Mouse (Mus musculus) c-Kit-positive CD71-negative TER-119-negative erythroid progenitor cells, embryonic 14.5 days (primary cell): ENCODE results near the gene Olfr272.

Experiments
- DNase-seq: peaks from one replicate; pipeline ENCODE4 v3.0.0-alpha.2; 2013; ENCODE audit warnings: low read depth

Olfr272 gene

DNA sequence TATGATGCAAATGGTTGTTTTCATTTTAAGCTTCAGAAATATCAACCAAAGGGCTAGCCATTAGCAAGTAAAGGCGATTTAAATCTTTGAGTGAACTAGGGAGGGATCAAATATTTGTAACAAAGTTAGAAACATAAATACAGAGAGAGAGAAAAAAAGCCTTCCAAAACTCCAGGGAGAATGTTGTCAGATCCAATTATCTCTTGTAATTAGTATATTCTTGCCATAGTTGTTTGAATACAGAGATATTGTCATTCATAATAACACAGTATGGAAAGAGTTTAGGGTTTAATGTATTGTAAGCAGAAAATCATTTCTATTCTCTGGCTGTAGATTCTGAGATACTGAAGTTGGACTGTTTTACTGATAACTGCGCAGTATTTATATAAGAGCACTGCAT is at the start of gene Olfr272:
TSS of gene Olfr272 (minus strand) at position 101 of the 400 bp plus-strand sequence.
- DNase-seq: no peak

DNA sequence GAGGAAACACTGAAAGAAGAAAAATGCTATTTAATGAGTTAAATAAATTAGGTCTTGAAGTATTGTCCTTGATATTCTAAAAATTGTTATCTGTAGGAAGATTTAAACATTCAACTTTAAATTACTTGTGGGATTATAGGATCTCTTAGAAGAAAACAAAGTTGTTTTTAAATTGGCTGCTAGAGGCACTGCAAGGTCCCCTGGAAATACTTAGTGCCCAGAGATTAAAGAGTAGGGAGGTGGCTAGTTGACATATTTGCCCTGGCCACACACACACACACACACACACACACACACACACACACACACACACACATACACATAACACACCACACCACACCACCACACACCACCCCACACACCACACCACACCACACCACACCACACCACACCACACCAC is 45.3 kb upstream of the Olfr272 start, which contains the start of gene Olfr270:
TSS of gene Olfr270 (plus strand) at position 301 of the 400 bp plus-strand sequence.
- DNase-seq: no peak

DNA sequence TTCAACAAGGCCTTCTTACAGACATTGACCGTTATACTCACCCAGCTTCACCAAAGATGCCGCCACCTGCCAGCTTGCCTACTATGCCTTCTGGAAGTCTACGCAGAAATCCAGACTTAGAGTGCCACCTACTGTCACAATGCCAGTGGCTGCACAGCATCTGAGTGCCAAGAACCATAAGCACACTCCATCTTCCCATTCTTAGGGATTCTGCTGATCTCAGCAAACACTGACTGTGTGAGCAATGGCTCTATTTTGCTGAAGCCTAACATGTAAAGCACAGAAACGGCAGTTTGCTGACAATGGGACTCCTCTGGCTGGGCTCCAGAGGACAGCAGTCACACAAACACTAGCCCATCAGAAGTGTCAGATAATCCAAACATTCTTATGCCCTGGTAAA is 39.7 kb upstream of the Olfr272 start:
- DNase-seq: peak; percentile 14

DNA sequence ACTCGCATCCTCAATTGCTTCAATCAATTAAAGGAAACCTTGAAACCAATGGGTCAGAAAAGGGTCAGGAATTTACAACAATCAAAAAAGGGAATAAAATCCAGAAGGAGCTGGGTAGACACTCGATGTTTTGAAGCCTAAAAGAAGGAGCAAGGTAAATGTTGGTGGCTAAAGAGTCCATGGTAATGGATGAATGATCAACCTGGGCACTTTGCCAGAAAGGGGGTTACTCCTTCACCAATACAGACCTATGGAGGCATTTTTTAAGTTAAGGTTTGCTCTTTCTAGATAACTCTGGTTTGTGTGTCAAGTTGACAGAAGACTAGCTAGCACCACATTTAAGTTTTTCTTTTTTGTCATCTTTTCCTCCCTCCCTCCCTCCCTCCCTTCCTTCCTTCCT is 30.0 kb upstream of the Olfr272 start:
- DNase-seq: no peak

DNA sequence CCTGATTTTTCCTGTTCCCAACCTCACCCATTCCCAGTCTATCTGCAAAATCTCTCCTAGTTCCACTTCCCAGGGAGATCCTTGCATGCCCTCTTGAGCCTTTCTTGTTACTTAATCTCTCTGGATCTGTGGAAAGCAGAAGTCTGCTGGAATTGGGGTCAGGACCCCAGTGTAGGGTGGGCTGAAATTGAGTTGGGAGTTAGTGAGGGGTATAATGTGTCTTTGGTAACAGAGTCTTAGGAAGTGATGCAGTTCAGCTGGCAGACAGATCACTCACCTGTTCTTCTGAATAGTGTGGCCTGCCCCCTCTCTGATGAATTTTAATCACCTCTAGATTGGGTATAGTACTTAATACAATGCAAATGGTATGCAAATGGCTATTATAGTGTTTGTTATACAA is 27.7 kb upstream of the Olfr272 start:
- no peak for DNase-seq

DNA sequence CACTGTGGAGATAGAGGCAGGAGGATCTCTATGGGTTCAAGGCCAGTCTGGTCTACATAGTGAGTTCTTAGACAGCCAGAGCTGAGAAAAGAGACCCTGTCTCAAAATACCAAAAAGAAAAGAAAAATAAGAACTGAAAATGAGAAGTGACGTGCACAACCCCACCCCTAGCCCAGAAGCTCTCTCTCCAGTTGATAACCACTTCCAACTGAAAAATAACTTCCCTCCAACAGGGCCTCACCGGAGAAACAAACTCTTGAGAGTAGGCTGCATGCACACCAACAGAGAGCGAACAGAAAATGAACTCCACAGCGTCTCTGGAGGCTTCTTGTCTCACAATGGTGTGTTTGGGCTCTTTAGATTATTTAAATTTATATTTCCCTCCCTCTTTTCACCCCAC is 11.5 kb upstream of the Olfr272 start:
- DNase-seq: no peak

DNA sequence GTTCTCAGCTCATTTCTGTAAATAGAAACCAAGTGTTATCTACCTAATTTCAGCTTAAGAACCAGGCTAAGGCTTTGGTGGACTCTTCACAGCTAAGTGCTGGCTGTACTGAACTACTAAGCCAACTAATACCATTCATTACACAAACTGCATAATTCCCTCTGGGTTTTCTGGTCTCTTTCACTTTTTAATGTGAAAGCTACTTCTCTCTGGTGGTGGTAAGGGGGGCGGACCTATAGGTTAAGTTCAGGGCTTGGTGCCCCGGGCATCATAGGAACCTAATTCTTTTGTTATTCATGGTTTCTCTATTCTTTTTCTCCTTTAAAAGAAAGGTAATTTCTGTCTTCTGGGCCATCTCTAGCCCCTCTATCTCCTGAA is 1.7 kb downstream of the Olfr272 start:
- DNase-seq: no peak

DNA sequence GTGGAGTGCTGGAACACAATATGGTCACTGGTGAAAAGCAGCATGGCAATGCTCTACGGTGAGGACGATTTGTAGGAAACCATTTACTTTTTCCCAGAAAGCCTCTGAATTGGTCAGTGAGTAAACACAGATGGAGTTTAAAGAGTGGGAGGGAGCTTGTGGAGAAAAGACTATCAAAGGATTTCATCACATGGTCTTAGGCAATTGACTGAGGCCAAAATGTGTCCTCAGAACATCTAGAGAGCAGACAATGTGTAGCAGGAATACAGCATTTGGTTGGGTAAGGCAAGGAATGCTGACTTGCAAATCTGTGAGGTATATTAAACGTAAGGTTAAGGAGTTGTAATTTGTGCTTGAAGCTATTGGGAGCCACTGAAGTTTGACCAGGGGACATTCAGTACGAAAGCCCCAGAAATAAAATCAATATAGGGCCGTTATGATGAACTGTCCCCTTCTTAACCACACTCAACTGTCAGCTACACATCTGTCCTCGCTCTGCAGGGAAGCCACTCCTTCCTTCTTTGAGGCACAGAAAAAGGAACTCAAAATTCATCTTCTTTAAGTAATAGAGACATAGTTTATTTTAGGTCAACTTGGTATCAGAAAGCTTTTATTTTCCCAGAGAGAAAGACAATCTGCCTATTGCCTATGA is 2.2 kb downstream of the Olfr272 start:
- peak; percentile 10 for DNase-seq

DNA sequence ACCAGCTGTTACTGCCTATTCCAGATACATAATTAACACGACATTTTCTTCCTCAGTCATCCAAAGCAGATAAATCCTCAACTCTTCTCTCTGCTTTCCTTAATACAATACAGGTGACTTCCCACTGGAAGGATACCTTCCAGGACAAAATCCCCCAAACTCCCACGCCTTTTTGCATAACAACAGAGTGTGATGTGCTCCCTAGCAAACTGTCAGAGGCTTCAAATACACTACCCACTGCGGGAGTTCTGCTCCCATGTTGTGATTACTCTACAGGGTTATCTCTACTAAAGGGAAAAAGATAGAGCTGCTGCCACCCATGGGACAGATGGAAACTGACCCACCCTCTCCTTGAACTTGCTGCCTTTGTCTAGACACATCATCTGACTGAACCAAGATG is 6.6 kb downstream of the Olfr272 start:
- DNase-seq: no peak

DNA sequence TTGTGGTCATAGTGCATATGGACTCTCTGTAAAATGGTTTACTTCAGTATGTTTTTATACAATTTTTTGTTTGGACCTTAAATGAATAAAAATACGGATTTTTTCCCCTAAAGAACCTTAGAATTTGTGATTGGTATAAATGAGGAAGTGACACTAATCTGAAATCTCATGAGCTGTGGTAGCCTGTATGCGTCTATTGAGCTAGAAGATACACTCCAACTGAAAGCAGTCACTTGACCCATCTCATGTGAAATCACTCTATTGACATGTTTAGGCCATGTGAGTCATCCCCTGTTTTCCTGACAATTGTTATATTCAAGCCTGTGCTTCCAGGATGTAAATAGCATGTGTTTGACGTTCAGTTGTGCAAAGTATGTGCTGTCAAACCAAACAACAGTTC is 9.4 kb downstream of the Olfr272 start:
- no peak for DNase-seq

DNA sequence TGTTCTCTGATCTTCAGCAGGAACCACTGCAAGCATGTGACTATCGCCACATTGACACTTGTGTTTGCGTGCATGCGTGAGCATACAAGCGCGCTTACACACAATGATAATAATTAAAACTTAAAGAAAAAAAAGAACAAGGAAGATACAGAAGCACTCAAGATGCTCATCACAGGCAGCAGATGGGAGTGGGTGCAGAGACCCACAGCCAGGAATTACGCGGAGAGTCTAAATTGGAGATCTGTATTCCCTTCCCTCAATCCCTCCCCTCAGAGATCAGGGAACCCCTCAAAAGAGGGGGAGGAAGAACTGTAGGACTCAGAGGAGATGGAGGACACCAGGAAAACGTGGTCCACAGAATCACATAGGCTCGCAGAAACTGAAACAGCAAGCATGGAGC is 54.8 kb downstream of the Olfr272 start:
- DNase-seq: no peak
